Mouse (Mus musculus) intestine, postnatal 0 days (tissue): ENCODE data around the gene Pmm1. TPM values are rescaled to one million over a fixed set of nuclear protein-coding genes. Genes with fewer than 3 reads are reported as not detected.

Experiments used
- ATAC-seq: fragments of 200-750 bp; cut with Nextera tagmentation; 2 replicates; pipeline ENCODE4 v1.8.0; 2017; ENCODE audit warnings: mild to moderate bottlenecking, moderate TSS enrichment, moderate library complexity
- H3K27ac ChIP-seq: fragments of 300-500 bp; sonication (generic); 2 replicates; pipeline ENCODE4 v1.5.1; 2014; ENCODE audit warnings: mild to moderate bottlenecking, low read depth, low read length, moderate library complexity
- H3K27me3 ChIP-seq: fragments of 300-500 bp; sonication (generic); replicated peaks from 2 replicates; pipeline ENCODE4 v1.6.1; 2014; ENCODE audit warnings: low read length, mixed read lengths; ENCODE audit not compliant: control insufficient read depth, insufficient read depth
- H3K36me3 ChIP-seq: fragments of 300-500 bp; sonication (generic); 2 replicates; pipeline ENCODE4 v1.6.1; 2014; ENCODE audit warnings: mild to moderate bottlenecking, moderate library complexity; ENCODE audit not compliant: control insufficient read depth, insufficient read depth
- H3K4me1 ChIP-seq: fragments of 300-500 bp; sonication (generic); replicated peaks from 2 replicates; pipeline ENCODE4 v1.6.1; 2014; ENCODE audit warnings: antibody characterized with exemption, low read length, mixed read lengths; ENCODE audit not compliant: control insufficient read depth, insufficient read depth
- H3K4me2 ChIP-seq: fragments of 300-500 bp; sonication (generic); replicated peaks from 2 replicates; pipeline ENCODE4 v1.6.1; 2014; ENCODE audit warnings: low read depth, mild to moderate bottlenecking, moderate library complexity
- H3K4me3 ChIP-seq: fragments of 300-500 bp; sonication (generic); 2 replicates; pipeline ENCODE4 v1.5.1; 2014; ENCODE audit warnings: low read depth, low read length
- H3K9ac ChIP-seq: fragments of 300-500 bp; sonication (generic); 2 replicates; pipeline ENCODE4 v1.6.1; 2014; ENCODE audit warnings: mild to moderate bottlenecking, low read depth, low read length
- H3K9me3 ChIP-seq: fragments of 300-500 bp; sonication (generic); 2 replicates; pipeline ENCODE4 v1.6.1; 2016; ENCODE audit warnings: mixed run types; ENCODE audit not compliant: control insufficient read depth
- CTCF ChIP-seq: sonication (generic); IDR thresholded peaks from 2 replicates; pipeline ENCODE4 v1.5.1; 2016; ENCODE audit warnings: low read depth, mild to moderate bottlenecking, control low read depth, antibody characterized with exemption, moderate library complexity
- WGBS: fragments of 180-500 bp; shearing (Covaris S2); extraction: QIAGEN DNeasy Blood & Tissue Kit; methylation state at CpG from one replicate; pipeline ENCODE4 v1.1.7; 2014; 5-methylcytosine and 5-hydroxymethylcytosine counted together
- polyA plus RNA-seq: library from polyadenylated mRNA; unstranded; fragments of >200 nt; fragmentation: Nextera tagmentation; extraction: Ambion mirVana; gene quantifications from 2 replicates; pipeline ENCODE4 v1.2.1, GENCODE M21; 2015

Pmm1 gene
- polyA plus RNA-seq, 1 experiment from 2014 or later, result 15.8 TPM

- no peak for ATAC-seq
- Histone ChIP-seq H3K4me1 (no peaks in the 10 kb centered on the region), H3K9me3 (no peaks in the 10 kb centered on the region), H3K9ac (no peak overlapping the region), H3K36me3 (no peaks in the 10 kb centered on the region; the same call in 1 of the 2 replicates), H3K27ac (peak overlapping the region; percentile 11; the same call in 1 of the 2 replicates), H3K4me3 (peak overlapping the region; percentile 59), H3K27me3 (no peaks in the 10 kb centered on the region), H3K4me2 (peak overlapping the region; percentile 79)
- 2% methylated on average over 6 of the region's 8 CpGs for WGBS
- TF ChIP-seq CTCF, result no peak
Observed at GRCm38 (mm10) chr15:81961078-81961451, 335 bp upstream of the Pmm1 start.

GRCm38 (mm10) chr15:81958906-81959305, 1.8 kb downstream of the Pmm1 start:
- no peaks in the 10 kb centered on the region for H3K27me3 ChIP-seq
- no peak overlapping the region for H3K4me3 ChIP-seq
- WGBS, result 93% methylated on average over 3 of the region's 3 CpGs
- H3K4me2 ChIP-seq, result no peak overlapping the region
- TF ChIP-seq CTCF, result no peak
- no peak for ATAC-seq
- no peaks in the 10 kb centered on the region for H3K9me3 ChIP-seq
- peaks cover 5% of the 10 kb centered on the region; the same call in 1 of the 2 replicates for H3K36me3 ChIP-seq
- H3K4me1 ChIP-seq, result no peaks in the 10 kb centered on the region
- H3K9ac ChIP-seq, result no peak overlapping the region
- H3K27ac ChIP-seq, result no peak overlapping the region

GRCm38 (mm10) chr15:81957598-81957997, 3.1 kb downstream of the Pmm1 start:
- 86% methylated on average over 11 of the region's 11 CpGs for WGBS
- no peak for TF ChIP-seq CTCF
- ATAC-seq, result no peak

GRCm38 (mm10) chr15:81956457-81956856, 4.3 kb downstream of the Pmm1 start:
- no peaks in the 10 kb centered on the region for H3K9me3 ChIP-seq
- no peak overlapping the region for H3K27ac ChIP-seq
- H3K9ac ChIP-seq, result no peak overlapping the region
- TF ChIP-seq CTCF, result peak; percentile 92
- no peaks in the 10 kb centered on the region for H3K27me3 ChIP-seq
- H3K4me3 ChIP-seq, result no peak overlapping the region
- no peak overlapping the region for H3K4me2 ChIP-seq
- H3K4me1 ChIP-seq, result no peaks in the 10 kb centered on the region
- no peak for ATAC-seq
- H3K36me3 ChIP-seq, result peaks cover 7% of the 10 kb centered on the region; the same call in 1 of the 2 replicates
- 60% methylated on average over 8 of the region's 8 CpGs for WGBS

More at GRCm38 (mm10) chr15:81957598-81957997, 3.1 kb downstream of the Pmm1 start:
- H3K4me1 ChIP-seq, result no peaks in the 10 kb centered on the region
- H3K27me3 ChIP-seq, result no peaks in the 10 kb centered on the region
- H3K9ac ChIP-seq, result no peak overlapping the region
- no peaks in the 10 kb centered on the region for H3K9me3 ChIP-seq
- H3K27ac ChIP-seq, result no peak overlapping the region
- H3K4me2 ChIP-seq, result no peak overlapping the region
- no peak overlapping the region for H3K4me3 ChIP-seq
- H3K36me3 ChIP-seq, result peaks cover 5% of the 10 kb centered on the region; the same call in 1 of the 2 replicates

DNA sequence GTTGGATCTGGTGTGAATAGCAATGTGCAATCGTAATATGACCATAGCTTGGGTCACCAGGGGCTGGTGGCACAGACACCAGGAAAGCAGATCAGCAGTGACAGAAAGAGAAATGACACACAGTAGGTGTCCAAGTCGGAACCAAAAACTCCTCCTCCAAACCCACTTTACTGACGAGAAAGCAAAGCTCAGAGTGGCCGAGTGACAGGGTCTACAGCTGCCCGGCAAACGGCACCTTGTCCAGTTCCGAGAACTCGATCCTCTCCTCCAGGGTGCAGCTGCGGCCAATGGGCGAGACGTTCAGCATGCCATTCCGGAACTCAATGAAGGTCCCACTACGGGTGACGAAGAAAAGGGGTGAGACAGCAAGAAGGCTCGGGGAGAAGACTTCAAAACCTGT, 5.3 kb downstream of the Pmm1 start:
- TF ChIP-seq CTCF, result no peak
- H3K27ac ChIP-seq, result no peak overlapping the region
- peaks cover 12% of the 10 kb centered on the region; the same call in 1 of the 2 replicates for H3K36me3 ChIP-seq
- 96% methylated on average over 15 of the region's 15 CpGs for WGBS
- ATAC-seq, result no peak
- no peaks in the 10 kb centered on the region for H3K9me3 ChIP-seq
- no peak overlapping the region for H3K9ac ChIP-seq
- H3K27me3 ChIP-seq, result no peaks in the 10 kb centered on the region
- H3K4me2 ChIP-seq, result no peak overlapping the region
- H3K4me1 ChIP-seq, result no peaks in the 10 kb centered on the region
- H3K4me3 ChIP-seq, result no peak overlapping the region

GRCm38 (mm10) chr15:81954716-81955115, 6.0 kb downstream of the Pmm1 start:
- no peaks in the 10 kb centered on the region for H3K9me3 ChIP-seq
- WGBS, result 95% methylated on average over 6 of the region's 6 CpGs
- no peaks in the 10 kb centered on the region for H3K4me1 ChIP-seq
- peaks cover 12% of the 10 kb centered on the region; the same call in 1 of the 2 replicates for H3K36me3 ChIP-seq
- H3K4me3 ChIP-seq, result no peak overlapping the region
- H3K27ac ChIP-seq, result no peak overlapping the region
- TF ChIP-seq CTCF, result no peak
- H3K4me2 ChIP-seq, result no peak overlapping the region
- no peak overlapping the region for H3K9ac ChIP-seq
- no peaks in the 10 kb centered on the region for H3K27me3 ChIP-seq
- no peak for ATAC-seq

- no peak for TF ChIP-seq CTCF
- H3K4me2 ChIP-seq, result no peak overlapping the region
- WGBS, result 96% methylated on average over 9 of the region's 9 CpGs
Observed at GRCm38 (mm10) chr15:81954151-81954583, 6.6 kb downstream of the Pmm1 start.

More at GRCm38 (mm10) chr15:81954151-81954583, 6.6 kb downstream of the Pmm1 start:
- Histone ChIP-seq H3K27me3 (no peaks in the 10 kb centered on the region), H3K9ac (no peak overlapping the region), H3K4me3 (no peak overlapping the region), H3K27ac (no peak overlapping the region), H3K36me3 (peaks cover 12% of the 10 kb centered on the region; the same call in 1 of the 2 replicates), H3K4me1 (no peaks in the 10 kb centered on the region), H3K9me3 (no peaks in the 10 kb centered on the region)
- ATAC-seq, result no peak
